Mouse (Mus musculus) heart, embryonic 12.5 days (tissue): ENCODE data around the gene Cgn. TPM values are rescaled to one million over a fixed set of nuclear protein-coding genes. Genes with fewer than 3 reads are reported as not detected.
"Not testable (repeated sequence)": the region's sequence is repeated elsewhere in the genome, so short reads cannot be mapped to it uniquely, and the experiment has no call there.

Experiments used
- ATAC-seq: fragments of 200-750 bp; cut with Nextera tagmentation; 2 replicates; pipeline ENCODE4 v1.8.0; 2017; ENCODE audit warnings: moderate TSS enrichment, moderate library complexity; ENCODE audit not compliant: insufficient number of reproducible peaks, low FRiP score
- H3K27ac ChIP-seq: fragments of 300-500 bp; sonication (generic); 2 replicates; pipeline ENCODE4 v1.5.1; 2016; ENCODE audit warnings: mild to moderate bottlenecking, moderate library complexity; ENCODE audit not compliant: poor library complexity, severe bottlenecking
- H3K27me3 ChIP-seq: fragments of 300-500 bp; sonication (generic); replicated peaks from 2 replicates; pipeline ENCODE4 v1.6.1; 2016; ENCODE audit warnings: mild to moderate bottlenecking, moderate library complexity
- H3K36me3 ChIP-seq: fragments of 300-500 bp; sonication (generic); 2 replicates; pipeline ENCODE4 v1.6.1; 2016; ENCODE audit warnings: mild to moderate bottlenecking, moderate library complexity
- H3K4me1 ChIP-seq: fragments of 300-500 bp; sonication (generic); replicated peaks from 2 replicates; pipeline ENCODE4 v1.6.1; 2016; ENCODE audit warnings: mild to moderate bottlenecking
- H3K4me2 ChIP-seq: fragments of 300-500 bp; sonication (generic); 2 replicates; pipeline ENCODE4 v1.6.1; 2016; ENCODE audit warnings: mild to moderate bottlenecking, moderate library complexity
- H3K4me3 ChIP-seq: fragments of 300-500 bp; sonication (generic); 2 replicates; pipeline ENCODE4 v1.5.1; 2016; ENCODE audit warnings: mild to moderate bottlenecking
- H3K9ac ChIP-seq: fragments of 300-500 bp; sonication (generic); 2 replicates; pipeline ENCODE4 v1.6.1; 2016; ENCODE audit warnings: mild to moderate bottlenecking, moderate library complexity
- H3K9me3 ChIP-seq: fragments of 300-500 bp; sonication (generic); replicated peaks from 2 replicates; pipeline ENCODE4 v1.6.1; 2016; ENCODE audit warnings: mild to moderate bottlenecking, moderate library complexity
- WGBS: fragments of 180-500 bp; shearing (Covaris S2); methylation state at CpG from one replicate; pipeline ENCODE4 v1.1.7; 2016; 5-methylcytosine and 5-hydroxymethylcytosine counted together
- polyA plus RNA-seq: library from polyadenylated mRNA; unstranded; fragments of >200 nt; fragmentation: Nextera tagmentation; extraction: Ambion mirVana; gene quantifications from 2 replicates; pipeline ENCODE4 v1.2.1, GENCODE M21; 2016

Cgn gene
- polyA plus RNA-seq, 1 experiment from 2014 or later, result 2.4 TPM

DNA sequence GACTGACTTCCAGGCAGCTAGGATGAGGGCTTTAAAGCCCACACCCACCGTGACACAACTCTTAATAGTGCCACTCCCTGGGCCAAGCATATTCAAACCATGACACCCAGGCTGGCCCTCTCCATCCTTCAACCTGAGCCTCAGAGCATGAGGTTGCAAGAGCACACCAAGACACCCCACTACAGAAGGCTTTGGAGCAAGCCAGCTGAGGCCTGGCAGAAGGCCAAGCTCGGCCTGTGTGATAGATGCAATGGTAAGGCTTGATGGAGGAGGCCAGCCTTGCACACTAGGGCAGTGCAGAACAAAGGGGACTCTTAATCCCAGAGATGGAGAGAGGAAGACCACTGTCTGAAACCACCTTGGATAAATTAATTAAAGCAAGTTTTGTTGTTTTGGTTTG is 3.2 kb upstream of the Cgn start:
- Histone ChIP-seq H3K4me2 (no peak overlapping the region), H3K36me3 (no peaks in the 10 kb centered on the region), H3K9me3 (no peaks in the 10 kb centered on the region), H3K27ac (no peak overlapping the region), H3K9ac (no peak overlapping the region), H3K4me1 (peaks cover 15% of the 10 kb centered on the region), H3K4me3 (no peak overlapping the region), H3K27me3 (peaks cover 17% of the 10 kb centered on the region)
- WGBS, result 69% methylated on average over 2 of the region's 2 CpGs
- no peak for ATAC-seq

GRCm38 (mm10) chr3:94789071-94789470 is 2.8 kb upstream of the Cgn start:
- Histone ChIP-seq H3K4me2 (no peak overlapping the region), H3K27me3 (peaks cover 21% of the 10 kb centered on the region), H3K27ac (no peak overlapping the region), H3K4me1 (peaks cover 18% of the 10 kb centered on the region), H3K9ac (no peak overlapping the region), H3K4me3 (no peak overlapping the region), H3K36me3 (no peaks in the 10 kb centered on the region), H3K9me3 (no peaks in the 10 kb centered on the region)
- ATAC-seq, result no peak
- 93% methylated on average over 1 of the region's 1 CpGs for WGBS

DNA sequence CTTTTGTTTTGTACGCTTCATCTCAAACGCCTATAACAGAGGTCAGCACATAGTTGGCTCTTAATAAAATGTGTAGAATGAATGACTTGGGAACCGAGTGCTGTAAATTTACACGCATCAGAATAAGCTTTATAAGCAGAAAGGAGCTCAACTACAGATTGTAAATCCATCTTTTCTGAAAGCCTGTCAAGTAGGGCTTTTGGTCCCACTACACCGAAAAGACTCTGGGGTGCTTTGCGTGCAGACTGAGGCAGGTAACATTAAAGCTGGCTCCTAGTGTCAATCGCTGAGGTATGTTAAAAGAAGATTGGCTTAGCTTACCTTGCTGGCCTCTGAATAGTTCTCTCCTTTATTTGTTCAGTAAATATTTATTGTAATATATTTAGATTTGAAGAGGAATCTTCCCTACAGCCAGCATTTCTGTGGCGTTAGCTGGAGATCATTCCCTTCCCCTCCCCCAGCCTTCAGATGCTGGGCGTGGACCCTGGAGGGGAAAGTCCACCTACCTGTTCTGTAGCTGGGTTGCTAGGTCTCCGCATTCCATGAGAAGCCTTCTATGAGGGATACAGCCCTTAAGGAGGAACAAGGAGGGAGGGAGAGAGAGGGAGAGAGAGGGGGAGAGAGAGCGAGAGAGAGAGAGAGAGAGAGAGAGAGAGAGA is 959 bp upstream of the Cgn start:
- H3K9me3 ChIP-seq, result no peaks in the 10 kb centered on the region
- peaks cover 13% of the 10 kb centered on the region for H3K4me1 ChIP-seq
- H3K27me3 ChIP-seq, result peaks cover 37% of the 10 kb centered on the region
- WGBS, result 5% methylated on average over 10 of the region's 11 CpGs
- peak overlapping the region; percentile 57 for H3K4me3 ChIP-seq
- H3K27ac ChIP-seq, result no peak overlapping the region
- no peaks in the 10 kb centered on the region for H3K36me3 ChIP-seq
- no peak overlapping the region for H3K9ac ChIP-seq
- peak overlapping the region; percentile 81 for H3K4me2 ChIP-seq
- ATAC-seq, result no peak

- peaks cover 16% of the 10 kb centered on the region for H3K4me1 ChIP-seq
- H3K36me3 ChIP-seq, result no peaks in the 10 kb centered on the region
- H3K4me2 ChIP-seq, result peak overlapping the region; percentile 81
- H3K9ac ChIP-seq, result peak overlapping the region; percentile 62
- WGBS, result 2% methylated on average over 14 of the region's 14 CpGs
- no peak for ATAC-seq
- no peak overlapping the region for H3K27ac ChIP-seq
- no peaks in the 10 kb centered on the region for H3K9me3 ChIP-seq
- peaks cover 42% of the 10 kb centered on the region for H3K27me3 ChIP-seq
- peak overlapping the region; percentile 57 for H3K4me3 ChIP-seq
Measured at GRCm38 (mm10) chr3:94785958-94786357, 334 bp downstream of the Cgn start.

- H3K9me3 ChIP-seq, result no peaks in the 10 kb centered on the region
- H3K9ac ChIP-seq, result peak overlapping the region; percentile 11; the same call in 1 of the 2 replicates
- H3K4me3 ChIP-seq, result no peak overlapping the region
- no peak overlapping the region for H3K27ac ChIP-seq
- no peaks in the 10 kb centered on the region for H3K36me3 ChIP-seq
- no peak for ATAC-seq
- 28% methylated on average over 5 of the region's 5 CpGs for WGBS
- H3K4me1 ChIP-seq, result peaks cover 16% of the 10 kb centered on the region
- H3K4me2 ChIP-seq, result no peak overlapping the region
- H3K27me3 ChIP-seq, result peaks cover 59% of the 10 kb centered on the region
Measured at GRCm38 (mm10) chr3:94784171-94784701, 2.1 kb downstream of the Cgn start.

DNA sequence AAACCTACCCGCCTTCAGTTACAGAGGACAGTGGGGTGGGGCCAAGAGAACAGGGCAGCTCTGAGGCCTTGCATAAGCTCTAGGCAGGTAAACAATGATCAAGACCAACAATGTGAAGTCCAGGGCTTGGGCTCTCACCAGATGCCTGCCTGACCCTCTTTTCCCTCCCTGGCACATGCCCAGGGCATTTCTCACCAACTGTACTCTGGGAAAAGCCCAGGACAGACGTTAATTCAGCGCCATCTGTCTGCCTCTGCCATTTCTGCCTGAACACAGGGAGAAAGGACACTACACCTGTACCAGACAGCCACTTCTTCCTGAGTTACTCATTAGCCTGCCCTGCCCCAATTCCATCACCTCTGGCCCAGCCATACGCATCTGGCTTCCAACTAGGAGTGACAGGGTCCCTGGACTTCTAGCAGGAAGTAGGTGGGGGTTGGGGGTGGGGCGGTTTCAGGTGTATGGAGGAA is 2.8 kb downstream of the Cgn start:
- Histone ChIP-seq H3K9ac (no peak overlapping the region), H3K4me2 (no peak overlapping the region), H3K27me3 (peaks cover 66% of the 10 kb centered on the region)

DNA sequence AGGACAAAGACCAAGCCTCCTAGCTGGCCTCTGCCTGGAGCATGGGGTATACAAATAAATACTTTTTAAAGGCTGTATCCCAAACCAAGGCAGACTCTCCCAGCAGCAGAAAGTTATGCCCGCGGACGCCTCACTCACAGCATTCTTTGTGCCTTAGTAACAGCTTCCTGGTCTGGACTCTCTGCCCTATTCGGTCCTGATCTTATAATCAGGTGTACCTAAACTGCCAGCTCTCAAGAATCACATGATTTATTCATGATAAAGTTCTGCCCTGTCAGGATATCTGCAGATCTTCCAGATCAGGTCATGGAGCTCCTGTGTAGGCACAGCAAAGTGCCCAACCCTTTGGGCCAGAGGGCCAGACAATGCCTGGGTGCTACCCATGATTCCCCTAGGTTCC is 3.4 kb downstream of the Cgn start:
- H3K27me3 ChIP-seq, result peaks cover 71% of the 10 kb centered on the region
- no peak for ATAC-seq
- H3K9ac ChIP-seq, result no peak overlapping the region
- no peak overlapping the region for H3K4me3 ChIP-seq
- no peaks in the 10 kb centered on the region for H3K9me3 ChIP-seq
- WGBS, result 56% methylated on average over 4 of the region's 4 CpGs
- H3K36me3 ChIP-seq, result no peaks in the 10 kb centered on the region
- H3K27ac ChIP-seq, result no peak overlapping the region
- H3K4me2 ChIP-seq, result no peak overlapping the region
- H3K4me1 ChIP-seq, result peaks cover 16% of the 10 kb centered on the region

More for the DNA sequence above, 2.8 kb downstream of the Cgn start:
- no peak for ATAC-seq
- no peaks in the 10 kb centered on the region for H3K36me3 ChIP-seq
- no peak overlapping the region for H3K4me3 ChIP-seq
- H3K27ac ChIP-seq, result no peak overlapping the region
- H3K4me1 ChIP-seq, result peaks cover 16% of the 10 kb centered on the region
- H3K9me3 ChIP-seq, result no peaks in the 10 kb centered on the region
- 45% methylated on average over 5 of the region's 5 CpGs for WGBS

GRCm38 (mm10) chr3:94781356-94781755 is 4.9 kb downstream of the Cgn start:
- peaks cover 16% of the 10 kb centered on the region for H3K4me1 ChIP-seq
- no peak for ATAC-seq
- H3K36me3 ChIP-seq, result no peaks in the 10 kb centered on the region
- peaks cover 68% of the 10 kb centered on the region for H3K27me3 ChIP-seq
- no peak overlapping the region for H3K27ac ChIP-seq
- 44% methylated on average over 3 of the region's 3 CpGs for WGBS
- no peak overlapping the region for H3K4me2 ChIP-seq
- no peak overlapping the region for H3K4me3 ChIP-seq
- no peak overlapping the region for H3K9ac ChIP-seq
- no peaks in the 10 kb centered on the region for H3K9me3 ChIP-seq

DNA sequence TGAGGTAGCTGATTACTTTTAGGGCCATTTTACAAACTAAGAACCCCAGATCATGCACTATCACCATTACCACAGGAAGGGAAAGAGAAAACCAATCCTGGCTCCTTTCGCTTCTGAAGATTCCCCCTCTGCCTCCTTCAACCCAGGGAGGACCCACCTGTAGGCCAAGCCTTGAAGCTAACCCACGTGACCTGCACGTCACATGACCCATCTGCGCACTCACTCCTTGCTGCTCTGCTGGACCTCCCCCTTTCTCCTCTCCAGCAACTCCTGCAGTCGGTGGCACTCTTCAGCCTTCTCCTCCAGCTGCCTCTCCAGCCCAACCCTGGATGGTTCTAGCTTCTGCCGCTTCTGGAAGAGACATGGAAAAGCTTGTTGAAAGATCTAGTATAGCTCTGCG is 10.4 kb downstream of the Cgn start:
- H3K4me2 ChIP-seq, result no peak overlapping the region
- H3K4me3 ChIP-seq, result no peak overlapping the region
- ATAC-seq, result no peak
- no peak overlapping the region for H3K27ac ChIP-seq
- H3K36me3 ChIP-seq, result no peaks in the 10 kb centered on the region
- no peaks in the 10 kb centered on the region for H3K9me3 ChIP-seq
- WGBS, result 76% methylated on average over 7 of the region's 7 CpGs
- H3K9ac ChIP-seq, result no peak overlapping the region
- H3K4me1 ChIP-seq, result no peaks in the 10 kb centered on the region
- H3K27me3 ChIP-seq, result peaks cover 30% of the 10 kb centered on the region

DNA sequence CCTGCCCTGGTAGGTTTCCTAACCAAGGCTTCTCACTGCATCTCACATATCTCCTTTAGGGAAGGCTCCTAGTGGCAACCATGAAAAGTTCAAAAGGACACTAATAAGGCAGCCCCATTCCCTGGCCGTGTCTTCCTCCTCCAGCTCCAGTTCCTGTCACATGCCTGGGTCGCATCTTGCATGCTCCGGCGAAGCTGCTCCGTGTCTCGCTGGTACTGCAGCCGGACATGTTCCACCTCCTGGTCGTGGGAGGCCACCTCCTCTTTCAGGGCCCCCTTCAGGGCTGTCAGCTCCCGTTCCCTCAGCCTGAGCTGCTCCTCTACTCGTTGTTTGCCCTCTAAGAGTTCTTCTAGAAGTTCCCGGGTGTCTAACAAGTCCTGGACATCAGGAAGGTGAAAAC is 12.3 kb downstream of the Cgn start:
- Histone ChIP-seq H3K4me1 (no peaks in the 10 kb centered on the region), H3K27me3 (peaks cover 11% of the 10 kb centered on the region; the same call in 1 of the 2 replicates), H3K4me2 (no peak overlapping the region), H3K9ac (no peak overlapping the region), H3K36me3 (no peaks in the 10 kb centered on the region), H3K27ac (no peak overlapping the region), H3K9me3 (no peaks in the 10 kb centered on the region), H3K4me3 (no peak overlapping the region)
- WGBS, result 77% methylated on average over 11 of the region's 11 CpGs
- ATAC-seq, result no peak

DNA sequence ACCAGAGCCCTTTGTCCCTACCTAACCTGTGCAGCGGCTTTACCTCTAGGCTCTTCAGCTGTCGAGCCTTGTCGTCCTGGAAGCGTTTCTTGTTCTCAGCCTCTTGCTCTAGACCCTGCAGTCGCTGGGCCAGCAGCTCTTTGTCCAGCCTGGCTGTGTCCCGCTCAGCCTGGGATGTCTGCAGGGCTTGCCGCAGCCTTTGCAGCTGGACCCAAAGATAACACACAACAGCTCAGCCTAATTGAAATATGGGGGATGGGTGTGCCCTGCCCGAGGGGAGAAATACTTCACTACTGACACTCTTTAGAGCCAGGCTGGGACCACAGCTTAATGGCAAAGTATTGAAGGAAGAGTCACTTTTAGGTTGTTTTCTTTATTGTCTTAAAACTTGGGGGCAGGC is 20.8 kb downstream of the Cgn start:
- H3K9ac ChIP-seq, H3K4me1 ChIP-seq, H3K36me3 ChIP-seq, H3K27ac ChIP-seq, H3K27me3 ChIP-seq, H3K4me3 ChIP-seq, H3K4me2 ChIP-seq, H3K9me3 ChIP-seq: not testable (repeated sequence)
- ATAC-seq, result peak; percentile 67
- 22% methylated on average over 8 of the region's 8 CpGs for WGBS
